Mouse (Mus musculus) activated CD4-positive, CD25-positive, alpha-beta regulatory T cell, adult 4 months (primary cell): Measurements from ENCODE around the gene Gpx8. TPM values are rescaled to one million over a fixed set of nuclear protein-coding genes. Genes with fewer than 3 reads are reported as not detected.

Experiments used
- ATAC-seq: one replicate; pipeline ENCODE4 v1.8.0; 2017
- polyA plus RNA-seq, 2 experiments: library from polyadenylated mRNA; unstranded; fragments of 100-300 nt; shearing (Covaris generic); gene quantifications; one replicate each; pipeline ENCODE4 v1.2.1; 2017

Gene Gpx8
- polyA plus RNA-seq = not detected

DNA sequence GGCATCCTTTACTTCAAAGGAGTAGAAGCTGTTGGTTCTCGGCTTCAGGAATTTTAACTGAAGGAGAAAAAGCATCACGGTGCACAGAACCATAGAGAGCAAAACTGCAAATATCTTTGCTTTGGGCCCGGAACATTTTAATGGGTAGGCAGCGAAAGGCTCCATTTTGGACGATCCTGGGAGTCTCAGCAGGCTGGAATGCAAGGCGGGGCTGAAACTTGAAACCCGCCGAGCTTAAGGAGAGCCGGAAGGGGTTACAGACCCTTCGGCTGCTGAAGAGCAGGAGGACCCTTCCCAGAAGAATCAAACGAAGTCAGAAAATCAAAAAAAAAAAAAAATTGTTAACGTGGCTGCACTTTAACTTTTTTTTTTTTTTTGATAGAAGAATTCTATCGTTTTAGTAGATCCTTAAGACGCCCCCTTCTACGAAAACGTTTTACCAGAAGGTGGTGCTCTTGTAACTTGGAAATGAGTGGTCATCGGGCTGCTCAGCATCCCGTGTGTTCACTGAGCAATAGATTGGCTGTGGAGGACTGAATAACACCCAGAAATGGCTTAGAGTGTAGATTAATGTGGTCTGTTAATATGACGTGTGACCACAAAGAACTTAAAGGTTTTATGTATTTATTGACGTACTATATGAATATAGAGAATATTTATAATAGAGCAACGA lies at the start of gene Gpx8:
Gene Gpx8 (minus strand): TSS at position 200 of the 673 bp plus-strand sequence.
- ATAC-seq = peak; percentile 69

DNA sequence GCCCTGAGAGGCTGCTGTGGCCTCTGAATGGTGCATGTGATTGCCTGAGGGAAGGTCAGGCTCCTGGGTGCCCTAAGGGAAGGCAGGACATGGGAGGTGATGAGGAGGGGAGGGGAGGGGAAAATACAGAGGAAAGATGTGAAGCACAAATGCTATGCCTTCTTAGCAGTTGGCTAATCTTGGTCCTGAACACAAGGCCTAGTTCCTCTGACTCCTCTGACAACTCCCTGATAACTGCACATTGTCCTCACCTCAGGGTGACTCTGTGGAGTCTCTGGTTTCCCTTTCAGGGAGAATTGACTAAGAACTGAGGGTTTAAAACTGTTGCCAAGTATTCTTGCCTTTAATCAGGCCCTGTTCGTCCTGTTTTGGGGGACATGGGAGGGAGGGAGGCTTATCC lies 48.4 kb upstream of the Gpx8 start:
- ATAC-seq = no peak

DNA sequence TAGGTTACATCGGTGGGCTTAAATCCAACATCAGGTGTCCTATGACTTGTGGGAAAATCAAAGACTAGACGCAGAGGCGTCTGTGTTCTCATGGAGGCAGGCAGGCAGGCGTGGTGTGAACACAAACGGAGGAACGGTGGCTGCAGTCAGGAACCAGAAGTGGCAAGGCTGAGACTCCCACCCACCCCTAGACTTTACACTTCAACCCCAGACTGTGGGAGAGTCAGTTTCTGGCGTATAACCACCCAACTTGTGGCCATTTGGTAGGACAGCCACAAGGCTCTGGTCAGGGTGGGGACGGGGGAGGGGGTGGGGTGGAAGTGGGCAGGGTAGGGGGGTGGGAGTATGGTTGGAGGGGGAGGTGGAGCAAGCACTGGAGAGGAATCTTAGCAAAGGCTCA lies 44.3 kb upstream of the Gpx8 start:
- ATAC-seq = no peak

DNA sequence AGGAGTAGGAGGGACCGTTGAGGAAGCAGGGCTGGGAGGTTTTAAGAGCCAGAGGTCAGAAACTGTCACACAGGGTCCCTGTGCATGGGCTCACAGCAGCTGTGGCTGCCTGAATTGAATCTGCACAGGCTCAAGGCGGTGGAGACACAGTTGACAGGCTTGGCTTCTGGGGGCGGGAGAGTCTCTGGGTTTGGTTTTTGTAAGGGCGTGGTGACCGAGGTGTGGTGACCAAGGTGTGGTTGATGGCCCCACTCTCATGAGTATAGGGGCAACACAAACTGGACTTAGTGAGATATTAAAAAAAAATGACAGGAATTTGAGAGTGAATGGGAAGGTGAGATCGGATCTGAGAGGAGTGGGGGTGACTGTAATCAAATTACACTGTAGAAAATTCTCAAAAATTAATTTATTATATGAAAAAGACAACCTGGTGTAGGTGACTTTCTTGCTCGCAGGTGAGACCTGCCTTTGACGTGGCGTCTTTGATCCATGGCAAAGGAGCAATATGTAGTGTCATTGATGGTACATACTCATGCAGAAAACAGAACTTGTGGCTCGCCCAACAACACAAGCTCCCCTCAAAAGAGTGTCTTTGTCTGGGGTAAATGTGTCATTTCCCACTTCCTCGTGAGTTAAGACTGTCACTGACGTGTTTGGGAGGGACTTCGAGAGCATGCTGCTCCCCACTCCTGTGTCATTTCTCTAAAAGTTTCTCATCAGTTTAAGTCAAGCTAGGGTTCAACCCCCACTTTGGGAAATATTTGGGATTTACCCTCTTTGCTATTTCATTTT lies 41.2 kb upstream of the Gpx8 start:
- ATAC-seq = no peak

DNA sequence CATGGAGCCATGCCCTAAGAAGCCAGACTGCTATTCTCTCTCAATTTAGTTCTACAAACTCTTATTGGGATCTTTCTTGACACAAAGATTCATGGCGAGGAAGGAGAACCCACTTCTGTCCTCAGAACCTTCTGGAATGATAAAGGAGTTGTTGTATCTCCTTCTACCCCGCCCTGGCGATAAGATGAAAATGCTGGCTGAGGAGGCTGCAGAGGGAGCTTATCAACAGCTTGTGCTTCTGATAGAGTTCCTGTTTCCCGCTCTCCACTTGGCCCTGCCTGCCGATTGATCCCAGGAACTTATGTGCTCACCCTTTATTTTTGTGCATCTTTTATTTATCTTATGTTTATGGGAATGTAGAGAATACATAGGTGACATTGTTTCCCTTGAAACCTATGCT lies 38.5 kb upstream of the Gpx8 start:
- no peak for ATAC-seq

DNA sequence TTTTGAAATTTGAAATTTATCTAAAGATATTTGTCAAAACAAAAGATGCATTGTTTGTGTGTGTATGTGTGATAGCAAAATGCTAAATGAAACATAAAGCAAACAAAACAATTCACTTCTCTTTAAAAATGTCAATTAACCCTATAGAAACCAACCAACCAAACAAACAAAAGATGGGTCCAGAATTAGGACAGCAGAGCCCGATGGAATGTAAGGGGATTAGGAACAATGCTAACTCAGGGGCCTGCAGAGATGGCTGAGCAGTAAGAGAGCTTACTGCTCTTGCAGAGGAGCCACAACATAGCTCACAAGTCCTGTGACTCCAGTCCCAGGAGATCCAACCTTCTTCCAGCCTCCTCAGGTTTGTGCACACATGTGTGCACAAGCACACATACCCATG lies 35.9 kb upstream of the Gpx8 start:
- ATAC-seq = no peak

DNA sequence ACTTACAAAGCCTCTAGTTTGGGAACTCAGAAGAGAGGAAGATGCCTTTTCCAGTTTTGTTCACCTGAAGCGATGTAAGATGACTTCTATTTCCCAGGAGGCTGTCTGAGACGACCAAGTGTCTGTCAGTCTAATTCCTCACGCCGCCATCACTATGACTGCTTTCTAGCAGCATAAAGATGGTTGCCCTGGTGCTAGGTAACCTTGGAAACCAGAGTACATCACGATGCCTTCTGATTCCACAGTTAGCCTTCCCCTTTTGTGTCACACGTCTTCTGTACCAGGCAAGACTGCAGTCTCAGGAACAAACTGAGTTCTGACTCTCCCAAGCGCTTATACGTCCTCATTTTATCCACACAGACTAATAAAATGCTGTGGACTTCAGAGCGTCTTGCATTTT lies 32.8 kb upstream of the Gpx8 start:
- ATAC-seq = no peak

DNA sequence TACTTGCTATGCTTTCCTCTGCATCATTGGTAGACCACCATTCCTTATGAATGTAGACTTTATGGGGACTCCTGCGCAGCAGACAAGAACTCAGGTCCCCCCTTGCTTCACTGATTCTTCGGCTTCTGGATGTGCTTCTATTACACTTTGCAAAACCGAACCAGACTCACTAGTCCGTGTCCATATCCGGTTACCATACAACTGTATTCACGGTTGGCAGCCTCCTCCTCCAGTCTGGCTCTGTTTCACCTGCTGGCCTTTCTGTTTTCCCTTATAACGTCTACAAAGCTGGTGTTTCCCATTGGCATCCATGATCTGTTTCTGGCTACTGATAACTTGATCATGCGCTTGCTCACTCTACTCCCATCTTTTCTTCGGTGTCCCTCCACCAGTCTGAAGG lies 18.3 kb upstream of the Gpx8 start:
- ATAC-seq = no peak

DNA sequence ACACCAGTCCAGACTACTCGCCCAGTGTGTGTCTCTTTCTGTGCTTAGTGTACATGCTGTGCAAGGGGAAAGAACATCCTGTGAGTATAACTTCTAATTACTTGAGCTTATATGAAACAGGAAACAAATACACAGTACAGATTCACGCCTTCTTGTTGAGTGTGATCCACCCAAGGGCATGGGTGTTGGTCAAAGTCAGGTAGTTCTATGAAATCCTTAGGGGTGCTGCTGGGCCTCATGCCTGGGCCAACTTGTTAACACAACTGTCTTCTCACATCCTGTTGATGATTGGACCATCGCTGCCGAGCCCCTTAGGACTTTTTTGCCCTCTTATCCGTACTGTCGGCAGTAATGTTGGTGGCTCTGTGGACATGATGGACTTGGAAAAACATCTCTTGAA lies 15.5 kb upstream of the Gpx8 start:
- ATAC-seq = no peak

DNA sequence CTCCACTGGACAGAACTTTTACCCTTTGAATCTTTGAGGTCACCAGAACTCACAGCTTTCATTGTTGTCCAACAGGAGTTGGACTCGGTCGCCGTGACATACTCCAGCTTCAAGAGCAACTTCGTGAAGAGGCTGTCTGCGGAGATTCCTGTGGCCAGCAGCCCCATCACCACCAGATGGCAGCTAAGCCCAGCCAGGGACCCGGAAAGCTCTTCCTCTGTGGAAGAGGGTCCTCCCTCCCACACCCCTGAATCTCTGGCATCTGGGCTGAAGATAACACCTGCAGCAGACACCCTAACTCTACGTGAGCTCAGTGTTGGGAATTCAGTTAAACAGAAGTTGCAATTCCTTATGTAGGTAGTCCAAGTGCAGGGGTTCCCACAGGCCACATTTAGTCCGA lies 9.6 kb upstream of the Gpx8 start:
- ATAC-seq = no peak

DNA sequence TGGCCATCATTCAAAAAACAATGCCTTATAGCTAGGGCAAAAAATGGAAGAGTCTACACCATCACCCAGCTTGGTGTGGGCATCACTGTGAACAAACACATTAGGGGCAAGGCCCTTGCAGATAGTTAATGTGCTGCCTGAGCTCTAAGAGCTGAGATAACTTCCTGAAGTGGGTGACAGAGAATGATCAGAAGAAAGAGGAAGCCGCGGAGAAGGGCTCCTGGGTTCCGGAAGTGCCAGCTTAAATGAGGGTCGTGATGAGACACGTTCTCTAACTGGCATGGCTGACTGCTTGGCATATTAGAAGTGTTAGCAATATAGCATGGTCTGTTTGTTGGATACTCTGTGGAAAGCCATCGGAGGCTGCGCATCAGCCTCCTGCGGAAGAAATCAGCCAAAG lies 8.0 kb upstream of the Gpx8 start:
- ATAC-seq = no peak

DNA sequence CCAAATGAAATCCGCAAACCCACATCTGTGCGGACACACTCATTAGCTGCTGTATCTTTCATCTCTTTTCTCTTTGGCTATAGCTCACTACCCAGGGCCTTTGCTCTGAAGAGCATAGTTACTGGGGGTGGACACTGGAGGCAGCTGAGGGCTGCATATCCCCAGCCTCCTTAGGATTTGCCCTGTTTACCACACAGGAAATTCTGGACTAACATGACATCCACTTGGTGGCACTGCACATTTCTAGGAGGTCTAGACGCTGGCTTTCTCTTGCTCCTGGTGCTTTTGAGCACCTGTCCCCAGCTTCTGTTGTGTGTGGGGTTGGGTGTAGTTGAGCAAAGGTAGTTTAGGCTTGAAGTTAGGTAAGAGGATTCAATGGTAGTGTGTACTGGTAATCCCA lies 1.4 kb upstream of the Gpx8 start:
- ATAC-seq = no peak

DNA sequence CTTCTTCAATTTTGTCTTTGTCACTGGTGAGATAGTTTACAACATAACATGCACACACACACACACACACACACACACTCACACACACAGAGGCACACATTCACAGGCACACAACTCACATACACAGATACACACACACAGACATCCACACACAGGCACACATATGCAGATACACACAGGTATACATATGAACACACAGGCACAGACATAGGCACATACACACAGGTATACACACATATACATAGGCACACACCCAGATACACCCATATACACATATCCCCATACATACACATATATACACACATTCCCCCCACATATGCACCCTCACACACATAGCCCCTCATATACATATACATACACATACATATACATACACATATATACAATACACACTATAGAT lies 808 bp upstream of the Gpx8 start:
- no peak for ATAC-seq

DNA sequence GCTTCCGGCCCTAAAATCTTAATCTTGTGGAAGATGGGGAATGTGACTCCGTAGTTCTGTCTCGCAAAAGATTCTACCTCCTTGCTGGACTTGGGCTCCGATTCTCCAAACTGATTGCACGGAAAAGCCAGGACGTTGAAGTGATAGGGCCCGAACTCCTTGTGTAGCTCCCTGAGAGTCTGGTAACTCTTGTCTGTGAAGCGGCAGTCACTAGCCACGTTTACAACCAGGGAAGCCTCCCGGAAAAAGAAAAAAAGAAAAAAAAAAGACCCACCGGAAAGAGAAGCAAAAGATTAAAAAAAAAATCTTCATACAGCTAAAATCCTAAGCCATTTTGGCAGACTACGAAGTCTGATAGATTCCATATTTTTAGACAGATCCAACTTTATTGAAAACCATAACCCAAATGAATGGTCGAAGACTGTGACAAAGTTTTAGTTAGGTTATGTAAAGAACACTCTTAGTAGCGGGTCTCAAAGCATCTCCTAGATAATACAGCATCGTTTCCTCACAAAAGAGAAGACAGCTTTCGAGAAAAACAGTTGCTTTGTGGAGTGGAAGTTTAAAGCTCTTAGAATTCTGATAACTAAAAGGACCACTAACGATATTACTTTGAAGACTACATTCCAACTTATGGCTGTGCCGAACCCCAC lies 626 bp downstream of the Gpx8 start:
- no peak for ATAC-seq

DNA sequence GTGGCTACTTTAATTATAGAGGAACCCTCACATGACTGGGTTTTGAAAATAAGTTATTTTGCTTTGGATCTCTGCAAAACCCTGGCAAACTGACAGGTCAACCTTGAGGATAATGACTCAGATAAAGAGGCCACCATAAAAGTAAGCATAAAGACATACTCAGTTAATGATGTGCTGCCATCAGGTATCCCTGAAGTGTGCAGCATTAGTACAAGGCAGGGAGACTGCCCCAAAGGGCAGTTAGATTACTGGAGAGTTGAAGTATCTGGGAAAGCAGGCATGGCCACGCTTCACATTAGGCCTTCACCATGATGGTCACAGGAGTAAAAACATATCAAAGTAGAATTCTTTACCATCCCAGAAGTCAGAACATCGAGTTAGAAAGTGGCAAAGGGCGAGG lies 1.3 kb downstream of the Gpx8 start:
- no peak for ATAC-seq

DNA sequence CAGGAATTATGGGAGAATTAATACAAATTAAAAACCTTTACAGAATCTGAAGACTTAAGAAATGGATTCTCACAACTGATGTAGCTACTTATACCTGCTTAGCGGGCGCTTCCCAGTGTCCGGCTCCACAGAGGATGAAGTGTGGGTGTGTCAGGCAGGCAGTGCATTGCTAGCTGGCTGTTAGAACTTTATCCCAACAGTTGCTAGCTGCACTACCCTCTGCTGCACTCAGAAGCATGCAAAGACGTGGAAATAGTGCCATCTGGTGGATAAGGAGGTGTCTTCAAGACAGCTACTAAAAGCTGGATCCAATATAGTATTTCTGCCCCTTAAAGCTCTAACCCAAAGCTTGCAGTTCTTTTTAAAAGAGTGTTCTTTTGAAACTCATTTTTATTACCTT lies 10.4 kb downstream of the Gpx8 start:
- peak; percentile 74 for ATAC-seq

DNA sequence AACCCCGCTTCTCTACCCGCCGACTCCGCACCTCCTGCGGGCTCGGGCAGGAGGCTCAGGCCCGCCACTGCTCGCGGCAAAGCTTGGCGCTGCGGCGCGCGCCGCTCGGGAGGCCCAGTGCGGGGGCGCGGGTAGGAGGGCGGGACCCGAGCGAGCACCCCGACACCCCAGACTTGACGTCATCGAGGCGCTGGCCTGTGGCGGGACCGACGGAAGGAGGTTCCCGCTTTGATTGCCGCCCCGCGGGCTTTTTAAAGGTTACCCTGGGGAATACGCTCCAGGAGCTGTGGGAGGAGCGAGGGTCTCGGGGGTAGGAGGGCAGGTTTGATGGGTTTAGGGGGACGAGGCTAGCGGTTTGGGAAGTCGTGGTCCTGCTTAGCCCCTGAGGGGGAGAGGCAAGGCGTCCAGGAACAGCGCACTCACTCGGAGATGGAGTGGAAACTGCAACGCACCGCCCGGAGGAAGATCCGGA lies 11.2 kb downstream of the Gpx8 start, which contains the start of gene Cdc20b:
Gene Cdc20b (plus strand): TSS at position 162 of the 472 bp plus-strand sequence.
- peak; percentile 74 for ATAC-seq

DNA sequence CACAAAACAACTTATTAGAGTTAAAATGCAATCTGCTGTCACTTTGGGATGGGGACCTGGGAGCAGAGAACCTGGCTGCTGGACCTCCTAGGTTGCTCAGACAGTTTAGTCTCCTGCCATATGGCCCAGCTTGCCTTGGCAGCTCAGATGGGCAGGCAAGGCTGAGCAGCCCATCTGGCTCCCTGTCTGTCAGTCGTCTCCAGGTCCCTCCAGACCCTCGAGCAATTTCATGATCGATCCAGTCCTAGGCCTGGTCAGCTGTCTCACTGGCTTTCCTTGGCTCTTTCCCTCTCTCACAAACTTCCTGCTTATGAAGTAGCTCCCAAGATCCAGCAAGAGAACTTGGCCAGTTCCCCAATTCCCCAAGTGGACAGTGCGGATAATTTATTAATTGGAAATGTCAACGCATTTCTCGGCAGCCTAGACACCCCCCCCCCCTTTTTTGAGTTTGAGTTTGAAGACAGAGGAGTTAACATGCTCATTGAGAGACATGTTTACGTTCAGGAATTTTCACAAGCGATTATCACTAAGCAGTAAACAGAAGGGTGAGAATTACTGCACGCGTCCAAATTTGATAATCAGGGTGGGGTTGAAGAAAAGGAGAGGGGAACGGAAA lies 11.8 kb downstream of the Gpx8 start:
- no peak for ATAC-seq

DNA sequence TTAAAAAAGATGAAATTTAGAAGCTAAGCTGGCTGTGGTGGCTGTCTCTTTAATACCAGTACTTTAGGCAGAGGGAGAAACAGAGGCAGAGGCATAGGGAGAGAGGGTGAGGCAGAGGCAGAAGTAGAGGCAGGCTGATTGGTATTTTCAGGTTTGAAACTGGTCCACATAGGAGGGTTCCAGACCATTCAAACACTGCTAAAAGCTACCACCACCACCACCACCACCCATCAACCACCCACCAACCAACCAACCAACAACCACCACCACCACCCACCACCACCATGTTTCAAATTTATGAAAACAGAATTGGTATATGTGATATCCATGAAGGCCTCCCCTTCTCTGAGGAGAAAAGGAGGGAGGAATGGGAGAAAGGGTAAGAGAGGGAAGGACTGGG lies 13.4 kb downstream of the Gpx8 start:
- no peak for ATAC-seq

DNA sequence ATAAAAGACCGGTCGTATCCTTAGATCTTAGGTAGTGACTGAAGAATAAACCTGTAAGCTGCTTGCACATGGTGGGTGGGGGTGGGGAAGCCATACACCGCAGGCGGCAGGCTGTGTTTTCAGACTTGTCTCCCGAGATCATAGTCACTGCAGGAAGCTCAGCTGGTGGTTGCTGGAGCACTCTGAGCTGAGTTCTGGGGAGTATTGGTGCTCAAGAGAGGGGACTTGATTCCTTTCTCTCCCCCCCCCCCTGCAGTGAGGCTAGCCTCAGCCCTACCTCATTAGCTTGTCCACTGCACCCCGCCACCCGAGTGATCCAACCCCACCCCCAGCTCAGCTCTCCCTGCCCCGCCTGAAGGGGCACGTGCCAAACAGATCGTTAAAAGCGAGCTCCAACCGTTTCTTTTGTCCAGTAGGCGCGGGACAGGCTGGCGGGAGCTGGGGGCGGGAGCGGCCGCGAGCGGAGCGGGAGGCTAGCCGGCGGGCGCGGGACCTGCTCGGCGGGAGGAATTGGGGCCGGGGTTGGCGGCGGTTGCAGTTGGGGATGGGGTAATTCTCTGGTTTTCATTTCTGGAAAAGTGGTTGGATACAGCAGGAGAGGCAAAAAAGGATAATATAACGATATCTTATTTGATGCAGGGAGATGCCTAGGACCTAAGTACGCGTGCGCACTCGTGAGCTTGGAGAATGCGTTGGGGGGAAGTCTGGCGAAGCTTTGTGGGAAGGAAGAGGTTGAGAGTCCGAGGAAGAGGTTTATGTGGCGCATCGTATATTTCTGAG lies 14.2 kb downstream of the Gpx8 start:
- ATAC-seq = peak; percentile 38

DNA sequence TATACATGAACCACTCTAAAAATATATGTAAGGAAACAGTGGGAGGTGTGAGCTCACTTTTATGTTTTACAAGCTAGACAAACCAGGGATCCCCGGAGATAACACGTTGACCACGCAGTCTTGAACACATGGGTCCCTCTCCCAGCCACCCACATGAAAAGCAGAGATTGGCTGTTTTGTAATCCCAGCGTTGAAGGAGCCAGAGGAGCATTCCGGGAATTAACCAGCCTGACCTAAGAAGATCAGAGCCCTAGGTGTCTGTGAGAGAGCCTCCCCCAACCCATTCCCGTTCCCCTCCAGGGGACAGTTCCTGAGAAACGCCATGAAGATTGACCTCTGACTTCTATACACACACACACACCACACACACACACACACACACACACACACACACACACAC lies 14.9 kb downstream of the Gpx8 start:
- ATAC-seq = no peak
